Mouse (Mus musculus) spleen, adult 2 months (tissue): ENCODE data around the gene Gm7298.

ENCODE experiments used
- CTCF ChIP-seq: fragments of 200-500 bp; IDR thresholded peaks from 2 replicates; pipeline ENCODE4 v1.5.1; 2011; ENCODE audit warnings: mild to moderate bottlenecking, inconsistent platforms; ENCODE audit not compliant: insufficient read depth, insufficient read length, insufficient replicate concordance; ENCODE audit errors: extremely low read depth
- POLR2A ChIP-seq: fragments of 200-500 bp; IDR thresholded peaks from 2 replicates; pipeline ENCODE4 v1.6.1; 2011; ENCODE audit warnings: low read depth, low read length, inconsistent platforms

DNA sequence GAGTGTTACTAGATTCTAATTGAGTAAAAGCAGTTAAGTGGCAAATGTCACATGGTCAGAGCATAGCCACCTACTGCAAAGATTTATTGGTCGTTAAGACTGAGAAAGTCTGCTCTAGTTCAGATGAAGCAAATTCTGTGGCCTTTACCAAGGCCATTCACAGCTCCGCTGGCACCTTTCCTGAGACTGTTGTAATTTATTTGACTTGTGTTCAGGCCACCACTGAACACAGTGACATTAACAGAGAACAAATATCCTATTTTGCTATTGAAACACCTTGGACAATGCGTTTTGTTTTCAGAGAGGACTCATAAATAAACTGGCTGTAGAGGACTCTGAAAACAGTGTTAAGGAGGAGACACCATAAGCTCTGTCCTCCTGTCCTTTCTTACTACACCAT lies at the start of gene Gm7298:
- TF ChIP-seq POLR2A (no peak), CTCF (no peak)
